Mouse (Mus musculus) T-helper 17 cell (primary cell): ENCODE data around the gene Uaca.
"Not testable (repeated sequence)": the region's sequence is repeated elsewhere in the genome, so short reads cannot be mapped to it uniquely, and the experiment has no call there.

Source experiments
- in situ Hi-C, 2 experiments: fragments of 300-600 bp; cut with MboI, MseI; formaldehyde crosslinking; loops; 1 replicate in 1 of 2; 2 replicates in 1 of 2; pipeline ENCODE4 v1.15.1; 2025; ENCODE audit warnings: high pct_unique_total_duplicates in 2 of 2

The Uaca gene

DNA sequence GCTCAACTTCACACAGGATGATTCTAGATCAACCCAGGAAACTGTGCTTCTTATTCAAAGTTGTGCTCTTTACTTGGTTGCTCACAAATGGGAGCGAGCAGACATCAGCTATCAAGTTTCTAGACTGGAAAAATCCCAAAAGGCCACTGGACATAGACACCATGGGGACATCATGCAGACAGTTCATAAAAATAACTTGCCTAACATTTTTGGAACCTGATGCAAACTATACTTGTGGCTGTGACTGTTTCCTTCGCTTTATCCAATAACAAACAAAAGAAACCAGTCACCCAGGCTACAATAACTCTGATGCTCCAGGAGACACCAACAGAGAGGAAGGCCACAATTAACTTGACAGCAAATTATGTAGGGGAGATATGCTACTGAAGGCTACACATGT lies 4.1 kb upstream of the Uaca start:
- in situ Hi-C loops: no loop called here

DNA sequence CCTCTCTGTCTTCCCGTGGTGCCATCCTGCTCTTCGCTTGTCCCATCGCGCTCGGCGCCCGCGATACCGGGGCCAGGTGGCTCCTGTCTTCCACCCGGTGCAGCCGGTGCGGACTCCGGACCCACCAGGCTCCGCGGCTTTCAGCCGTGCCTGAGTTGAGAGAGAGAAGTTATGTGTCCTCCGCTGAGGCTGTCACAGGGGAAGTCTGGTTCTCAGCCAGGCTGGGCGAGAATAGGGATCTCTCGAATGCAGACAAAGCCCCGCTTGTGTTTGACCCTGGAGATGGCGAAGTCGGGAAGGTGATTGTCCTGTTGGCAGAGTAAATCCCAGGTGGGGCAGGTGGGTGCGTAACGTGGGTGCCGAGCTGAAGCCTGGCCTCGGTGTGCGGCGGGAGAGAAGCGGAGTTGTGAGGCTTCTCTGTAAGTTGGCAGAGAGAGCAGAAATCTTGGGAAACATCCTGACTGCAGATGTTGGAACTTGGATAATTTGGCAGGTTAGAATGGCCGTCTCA lies 554 bp downstream of the Uaca start:
- in situ Hi-C loops: no loop called here

DNA sequence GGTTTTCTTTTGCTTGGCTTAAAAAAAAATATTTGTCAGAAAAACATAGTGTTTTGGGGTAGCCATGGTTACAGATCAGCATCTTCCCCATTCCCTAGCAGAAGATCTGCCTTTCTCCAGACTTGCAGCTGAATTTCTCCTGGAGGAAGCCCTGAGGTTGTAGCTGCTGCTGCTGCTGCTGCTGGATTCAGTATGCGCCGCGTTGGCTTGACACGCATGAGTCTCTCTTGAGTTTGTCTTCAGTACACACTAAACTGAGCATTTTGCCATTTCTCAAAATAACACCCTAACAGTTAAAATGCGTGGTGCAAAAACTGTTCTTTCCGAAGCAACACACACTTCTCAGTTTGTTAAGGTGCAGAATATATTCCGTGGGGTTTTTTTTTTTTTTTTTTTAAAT lies 1.7 kb downstream of the Uaca start:
- in situ Hi-C loops: no loop called here

DNA sequence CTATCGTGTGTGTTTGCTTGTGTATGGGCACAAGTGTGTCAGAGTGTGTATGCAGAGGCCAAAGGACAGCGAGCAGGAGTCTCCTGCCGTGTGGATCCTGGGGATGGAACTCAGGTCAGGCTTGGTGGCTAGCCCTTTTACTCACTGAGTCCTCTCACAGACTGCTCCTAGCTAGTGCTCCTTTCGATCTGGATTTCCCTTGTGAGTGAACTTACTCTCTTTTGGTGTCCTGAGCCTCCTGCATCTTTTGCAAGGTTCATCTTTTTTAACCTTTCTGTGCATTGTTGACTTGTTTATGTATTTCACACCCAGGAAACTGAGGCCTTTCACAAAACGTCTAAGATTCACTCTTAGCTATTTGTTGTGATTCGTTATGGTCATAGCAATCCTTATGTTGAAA lies 2.8 kb downstream of the Uaca start:
- in situ Hi-C loops: no loop called here

DNA sequence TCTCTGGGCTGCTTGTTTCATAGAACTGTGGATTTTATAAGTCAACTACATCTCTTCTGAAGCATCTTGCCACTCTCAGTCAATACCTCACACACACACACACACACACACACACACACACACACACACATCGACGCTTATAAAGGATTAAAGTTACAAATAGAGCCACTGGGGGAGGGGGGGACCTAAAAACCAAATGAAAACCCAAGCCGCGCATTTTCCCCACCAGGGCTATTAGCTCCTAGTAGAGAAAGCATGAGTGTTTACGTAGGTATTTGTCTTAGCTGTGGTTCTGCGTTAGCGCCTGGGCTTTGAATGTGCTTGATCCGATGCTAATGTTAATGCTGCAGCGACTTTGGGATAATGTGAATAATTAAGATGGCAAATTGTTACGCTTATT lies 4.7 kb downstream of the Uaca start:
- in situ Hi-C loops: no loop called here

DNA sequence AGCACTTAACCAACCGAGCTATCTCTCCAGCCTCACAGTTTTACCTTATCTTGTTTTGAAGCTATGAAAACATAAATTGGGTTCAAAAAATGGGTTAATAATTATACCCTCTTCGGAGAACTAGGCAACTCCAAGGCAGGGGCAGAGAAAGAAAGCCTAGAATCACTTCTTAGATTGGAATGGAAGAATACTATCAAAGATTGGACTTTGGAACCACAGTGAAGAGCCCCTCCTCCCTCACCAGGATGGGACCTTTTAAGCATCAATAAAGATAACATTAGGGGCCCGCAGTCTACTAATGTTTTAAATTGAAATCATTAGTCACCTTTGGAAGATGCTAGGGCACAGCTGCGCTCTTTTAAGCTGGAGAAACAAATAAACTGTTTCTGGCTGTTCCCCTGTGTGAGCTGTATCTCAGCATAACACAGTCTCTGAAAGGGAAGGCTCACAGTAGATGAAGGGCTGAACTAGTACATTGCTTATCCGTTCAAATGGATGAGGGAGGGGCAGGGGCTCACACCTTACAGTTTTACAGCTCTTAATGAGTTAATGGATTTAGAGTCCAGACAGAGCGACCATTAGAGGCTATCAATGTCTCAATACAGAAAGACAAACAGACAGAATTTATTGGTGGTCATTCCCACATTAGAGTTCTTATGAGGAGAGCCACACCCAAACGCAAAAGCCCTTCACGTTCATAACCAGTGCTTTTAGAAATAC lies 6.5 kb downstream of the Uaca start:
- in situ Hi-C loops: no loop called here

DNA sequence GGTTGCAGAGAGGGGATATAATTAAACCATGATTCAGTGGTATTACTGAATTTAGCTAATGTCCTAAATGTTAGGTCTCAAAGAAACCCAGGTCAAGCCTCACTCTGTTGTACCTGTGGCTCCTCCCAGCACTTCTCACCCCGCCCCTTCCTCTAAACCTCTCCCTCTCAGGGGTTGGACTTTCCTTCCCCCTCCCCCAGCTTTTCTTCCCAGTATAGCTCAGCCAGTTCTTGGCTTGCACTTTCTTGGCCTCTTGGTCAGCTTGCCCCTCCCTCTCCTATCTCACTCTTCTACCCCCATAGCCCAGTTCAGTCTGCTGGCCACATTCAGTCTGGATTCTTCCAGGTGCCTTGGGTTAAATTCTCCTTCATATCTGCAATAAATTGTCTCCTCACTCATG lies 7.4 kb downstream of the Uaca start:
- in situ Hi-C loops: no loop called here

DNA sequence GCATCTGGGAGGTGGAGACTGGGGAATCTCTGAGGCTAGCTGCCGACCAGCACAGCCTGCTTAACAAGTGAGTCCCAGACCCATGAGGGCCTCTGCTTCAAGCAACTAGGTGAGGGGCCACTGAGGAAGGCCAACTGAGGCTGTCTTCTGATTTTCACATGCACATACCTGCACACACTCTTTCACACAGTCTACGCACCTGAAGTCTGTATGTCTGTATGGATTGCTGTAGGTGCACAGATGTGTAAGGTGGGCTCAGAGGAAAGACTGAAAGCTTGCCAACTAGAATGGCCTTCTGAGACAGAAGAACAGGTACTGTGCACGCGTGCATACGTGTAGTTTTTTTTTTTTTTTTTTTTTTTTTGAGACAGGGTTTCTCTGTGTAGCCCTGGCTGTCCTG lies 8.0 kb downstream of the Uaca start:
- in situ Hi-C loops: no loop called here

DNA sequence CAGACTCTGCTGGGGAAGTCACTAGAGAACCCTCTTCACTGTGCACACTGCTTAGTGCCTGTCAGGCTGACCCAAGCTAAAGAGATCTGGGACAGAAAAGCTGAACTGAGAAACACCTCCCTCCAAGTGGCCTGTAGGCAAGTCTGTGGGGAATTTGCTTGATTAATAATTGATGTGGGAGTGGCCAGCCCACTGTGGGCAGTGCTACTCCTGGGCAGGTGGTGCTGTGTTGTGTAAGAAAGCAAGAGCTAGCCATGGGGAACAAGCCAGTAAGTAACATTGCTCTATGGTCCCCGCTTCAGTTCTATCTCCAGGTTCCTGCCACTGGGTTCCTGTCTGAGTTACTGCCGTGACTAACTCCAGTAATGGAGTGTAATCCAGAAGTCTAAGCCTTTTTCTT lies 11.7 kb downstream of the Uaca start:
- in situ Hi-C loops: no loop called here

DNA sequence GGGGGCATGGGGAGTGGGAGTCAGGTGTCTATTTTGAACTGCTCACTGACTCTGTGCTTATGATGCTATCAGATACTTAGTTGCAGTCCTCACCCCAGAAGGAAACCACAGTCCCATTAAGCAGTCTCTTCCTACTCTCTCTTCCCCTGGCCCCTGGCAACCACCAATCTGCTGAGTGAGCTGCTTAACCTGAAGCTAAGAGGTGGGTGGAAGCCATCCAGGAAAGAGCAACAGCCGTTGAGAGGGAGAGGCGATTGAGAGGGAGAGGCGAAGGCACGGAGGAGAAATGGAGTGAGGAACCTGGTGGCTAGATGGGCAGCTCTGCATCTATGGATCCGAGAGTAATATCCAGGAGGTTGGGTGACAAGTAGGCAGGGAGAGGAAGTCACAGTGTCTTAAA lies 13.7 kb downstream of the Uaca start:
- in situ Hi-C loops: no loop called here

DNA sequence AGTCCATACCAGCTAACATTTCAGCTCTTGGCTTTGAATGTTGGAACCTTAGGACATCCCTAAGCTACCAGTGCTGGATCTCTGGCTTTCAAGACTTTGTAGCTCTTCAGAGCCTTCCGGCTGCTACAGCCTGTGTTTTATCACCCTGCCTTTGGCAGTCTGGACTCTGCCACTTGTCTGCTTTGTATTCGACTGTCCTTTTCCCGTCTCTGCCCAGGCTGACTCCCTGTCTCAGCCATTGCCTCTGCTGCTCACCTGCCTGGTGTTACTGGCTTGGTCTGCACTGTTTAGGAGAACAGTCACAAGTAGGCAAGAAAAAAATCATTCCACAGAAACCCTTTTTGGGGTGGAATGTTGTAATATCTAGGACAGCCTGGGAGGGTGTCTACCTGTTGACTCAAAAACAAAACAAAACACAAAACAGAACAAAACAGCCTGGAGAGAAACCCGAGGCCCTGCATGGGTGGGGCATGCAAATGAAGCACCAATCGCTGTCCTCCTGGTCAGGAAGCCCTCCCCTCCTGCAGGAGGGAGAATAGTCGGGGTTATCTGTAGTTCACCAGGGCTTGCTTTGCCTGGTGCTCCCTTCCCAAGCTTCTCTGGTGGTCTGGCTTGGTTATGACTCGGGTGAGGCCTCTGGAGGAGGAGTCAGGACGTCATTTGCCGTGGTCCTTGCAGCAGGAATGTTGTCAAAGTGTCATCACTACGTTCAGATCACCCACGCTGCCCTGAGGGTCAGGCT lies 19.0 kb downstream of the Uaca start:
- in situ Hi-C loops: no loop called here

DNA sequence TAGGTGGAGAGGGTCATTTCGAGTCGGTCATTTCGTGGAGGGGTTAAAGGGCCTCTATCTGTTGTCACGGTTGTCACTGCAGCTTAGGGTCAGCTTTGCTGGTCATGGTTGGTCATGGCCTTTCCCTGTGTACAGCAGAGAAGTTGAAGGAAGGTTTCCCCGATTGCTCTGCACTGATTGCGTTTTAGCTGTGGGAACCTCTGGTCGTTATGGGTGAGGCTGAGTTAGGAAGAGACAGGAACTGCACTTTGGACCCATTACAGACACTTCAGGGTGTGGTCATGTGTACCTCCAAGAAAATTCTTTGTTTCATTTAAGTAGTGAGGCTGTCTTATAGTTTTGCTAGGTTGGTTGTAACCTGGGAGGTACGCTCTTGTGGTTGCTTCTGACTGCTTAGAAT lies 21.2 kb downstream of the Uaca start:
- in situ Hi-C loops: no loop called here

DNA sequence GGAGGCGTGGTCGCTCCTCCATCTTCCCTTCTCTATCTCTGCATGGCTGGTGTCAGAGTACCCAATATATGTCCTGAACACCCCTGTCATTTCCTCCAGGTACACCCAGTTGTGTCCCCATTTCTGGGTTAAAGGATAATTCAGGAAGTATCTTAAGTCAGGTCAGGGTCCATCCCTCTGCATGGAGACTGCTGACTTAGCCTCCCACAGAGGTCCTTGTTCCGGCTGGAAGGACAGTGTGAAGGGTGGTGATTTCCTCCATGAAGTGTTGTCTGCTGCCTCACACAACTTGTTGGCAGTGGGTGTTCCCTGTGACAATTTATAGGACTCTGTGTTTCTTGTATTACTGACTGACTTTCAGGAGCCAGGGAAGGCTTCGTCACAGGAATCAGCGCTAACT lies 23.2 kb downstream of the Uaca start:
- in situ Hi-C loops: no loop called here

DNA sequence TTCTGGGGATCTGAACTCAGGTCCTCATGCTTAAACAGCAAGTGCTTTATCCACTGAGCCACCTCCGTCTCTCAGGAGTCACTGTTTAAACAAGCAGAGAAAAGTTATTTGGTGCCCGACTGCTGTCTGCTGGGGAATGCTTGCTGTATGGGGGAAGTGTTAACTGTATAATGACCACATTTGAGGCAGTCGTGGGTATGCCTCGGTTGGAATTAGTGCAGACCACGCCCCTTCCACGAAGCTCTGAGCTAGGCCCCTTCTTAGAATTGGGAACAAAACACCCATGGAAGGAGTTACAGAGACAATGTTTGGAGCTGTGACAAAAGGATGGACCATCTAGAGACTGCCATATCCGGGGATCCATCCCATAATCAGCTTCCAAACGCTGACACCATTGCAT lies 24.2 kb downstream of the Uaca start:
- in situ Hi-C loops: not testable (repeated sequence)

DNA sequence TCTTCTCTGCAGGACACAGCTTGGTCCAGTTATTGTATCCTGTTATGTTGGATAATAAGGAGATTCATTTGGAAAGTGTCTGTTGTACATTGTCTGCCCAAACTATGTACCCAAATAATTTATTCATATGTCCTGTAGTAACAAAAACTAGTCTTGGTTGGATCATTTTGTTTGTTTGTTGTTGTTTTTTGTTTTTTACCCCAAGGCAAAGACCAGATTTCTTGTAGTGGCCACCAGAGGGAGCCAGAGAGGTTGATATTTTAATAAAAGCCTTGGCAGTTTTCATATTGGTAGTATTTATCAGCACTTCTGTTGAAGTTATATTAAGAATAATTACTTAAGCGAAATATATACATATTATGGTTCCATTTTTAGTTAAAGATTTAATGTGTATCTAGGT lies 25.0 kb downstream of the Uaca start:
- in situ Hi-C loops: no loop called here

DNA sequence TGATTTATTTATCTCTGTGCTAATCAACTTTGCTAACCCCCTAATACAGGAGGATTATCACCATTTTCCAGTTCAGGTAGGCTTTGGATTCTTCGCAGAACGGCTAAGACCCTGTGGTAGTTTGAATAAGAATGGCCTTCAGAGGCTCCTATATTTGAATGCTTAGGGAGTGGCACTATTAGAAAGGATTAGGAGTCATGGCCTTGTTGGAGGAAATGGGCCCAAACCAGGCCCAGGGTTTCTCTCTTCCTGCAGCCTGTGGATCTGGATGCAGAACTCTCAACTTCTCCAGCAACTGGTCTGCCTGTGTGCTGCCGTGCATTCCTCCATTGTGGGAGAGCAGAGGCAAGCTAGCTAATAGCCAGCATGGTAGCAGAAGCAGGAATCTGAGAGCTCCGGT lies 27.2 kb downstream of the Uaca start:
- in situ Hi-C loops: no loop called here

DNA sequence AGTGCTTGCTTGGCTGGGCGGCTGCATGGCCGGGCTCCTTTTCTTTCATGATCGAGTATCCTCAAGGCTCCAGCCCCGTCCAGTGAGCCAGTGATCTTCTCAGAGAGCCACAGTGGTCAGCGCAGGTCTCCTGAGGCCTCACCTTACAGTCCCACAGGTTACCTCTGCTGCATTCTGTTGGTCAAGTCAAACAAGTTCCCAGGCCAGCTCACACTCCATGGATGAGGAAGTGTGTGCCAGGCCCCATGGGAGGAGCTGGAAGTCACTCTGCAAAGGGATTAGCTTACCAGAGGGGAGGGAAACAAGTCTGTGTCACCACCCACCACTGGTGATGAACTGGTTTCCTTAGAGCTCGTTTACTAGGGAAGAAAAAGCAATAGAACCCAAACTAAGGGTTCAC lies 28.3 kb downstream of the Uaca start:
- in situ Hi-C loops: no loop called here

DNA sequence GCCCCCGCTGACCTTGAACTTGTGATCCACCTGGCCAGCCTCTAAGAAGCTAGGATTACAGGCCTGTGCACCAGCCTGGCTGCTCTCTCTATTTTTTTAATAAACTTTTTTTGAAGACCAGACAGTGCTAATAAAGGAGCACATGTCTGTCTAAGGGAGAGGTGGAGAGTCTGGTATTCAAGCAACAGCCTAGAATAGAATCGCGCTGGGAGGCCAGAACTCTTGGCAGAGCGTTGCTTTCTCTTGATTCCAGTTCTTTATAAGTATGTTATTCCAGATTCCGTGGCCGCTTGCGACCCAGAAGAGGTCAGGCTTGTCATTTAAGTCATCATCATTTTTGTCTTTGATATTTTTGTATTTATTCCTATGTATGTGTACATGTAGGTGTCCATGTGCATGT lies 31.2 kb downstream of the Uaca start:
- in situ Hi-C loops: no loop called here

DNA sequence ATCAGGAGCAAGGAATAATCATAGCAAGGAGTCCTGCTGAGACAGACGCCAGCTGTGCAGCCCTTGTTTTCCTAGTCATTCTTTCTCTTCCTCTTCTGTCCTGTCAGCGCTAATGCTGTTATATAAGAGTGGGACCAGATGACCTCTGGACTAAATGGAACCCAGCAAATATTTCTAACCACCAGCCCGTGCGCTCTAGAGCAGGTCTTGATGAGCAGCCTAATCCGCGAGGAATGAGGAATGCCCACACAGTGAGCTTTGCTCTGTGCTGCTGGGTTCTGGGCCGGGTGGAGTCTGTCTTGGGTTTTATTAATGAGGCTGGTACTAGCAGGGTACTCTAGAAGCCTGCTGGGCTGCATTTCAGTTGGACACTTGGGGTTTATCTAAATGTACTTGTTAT lies 32.4 kb downstream of the Uaca start:
- in situ Hi-C loops: no loop called here

DNA sequence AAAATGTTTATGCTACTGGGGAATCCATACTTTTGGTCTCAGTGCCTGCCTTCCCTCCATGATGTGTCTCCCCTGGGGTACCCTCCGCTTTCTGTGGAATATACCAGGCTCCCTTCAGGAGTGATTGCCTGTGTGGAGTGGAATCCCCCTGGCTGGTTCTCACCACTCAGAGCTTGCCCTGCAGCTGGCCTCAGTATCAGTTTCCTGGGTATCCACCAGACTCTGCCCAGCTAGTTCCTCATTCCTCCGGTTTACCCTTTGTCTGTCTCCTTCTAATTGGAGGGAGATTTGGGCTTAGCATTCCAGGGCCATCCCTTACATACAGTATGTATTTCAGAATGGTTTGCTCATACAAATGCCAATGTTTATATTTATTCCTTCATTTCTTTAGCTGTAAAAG lies 33.9 kb downstream of the Uaca start:
- in situ Hi-C loops: no loop called here

DNA sequence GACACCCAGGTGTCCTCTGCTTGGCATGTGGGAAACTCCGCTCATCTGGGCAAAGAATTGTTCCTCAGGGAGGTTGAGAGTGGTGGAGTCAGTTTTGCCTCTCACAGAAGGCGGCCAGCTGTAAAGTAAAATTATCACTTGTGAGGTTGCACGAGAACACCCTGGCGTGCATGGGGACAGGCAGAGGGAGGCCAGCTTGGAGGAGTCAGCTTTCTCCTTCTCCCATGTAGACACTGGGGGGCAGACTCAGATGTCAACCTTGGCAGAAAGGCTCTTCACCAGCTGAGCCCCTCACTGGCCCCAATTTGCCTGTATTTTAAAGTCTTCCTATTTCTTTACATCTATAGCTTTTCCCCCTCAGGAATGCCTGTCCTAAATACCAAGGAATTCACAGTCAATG lies 35.3 kb downstream of the Uaca start:
- in situ Hi-C loops: no loop called here

DNA sequence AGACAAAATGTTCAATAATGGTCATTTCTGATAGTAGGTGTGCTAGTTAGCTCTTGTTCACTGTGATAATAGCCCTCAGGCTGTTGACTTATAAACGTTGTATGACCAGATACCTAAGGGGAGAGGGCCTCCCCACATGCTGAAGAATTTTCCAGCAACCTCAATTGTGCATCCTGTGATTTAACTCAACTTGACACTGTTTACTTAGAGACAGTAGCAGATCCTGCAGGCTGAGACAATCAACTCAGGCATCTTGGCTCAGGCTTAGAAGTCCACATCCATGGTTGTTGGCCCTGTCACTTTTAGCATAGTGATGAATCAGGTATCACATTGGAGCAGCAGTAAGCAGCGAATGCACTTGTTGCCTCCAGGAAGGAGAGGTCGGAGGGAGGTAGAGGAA lies 35.7 kb downstream of the Uaca start:
- in situ Hi-C loops: no loop called here

DNA sequence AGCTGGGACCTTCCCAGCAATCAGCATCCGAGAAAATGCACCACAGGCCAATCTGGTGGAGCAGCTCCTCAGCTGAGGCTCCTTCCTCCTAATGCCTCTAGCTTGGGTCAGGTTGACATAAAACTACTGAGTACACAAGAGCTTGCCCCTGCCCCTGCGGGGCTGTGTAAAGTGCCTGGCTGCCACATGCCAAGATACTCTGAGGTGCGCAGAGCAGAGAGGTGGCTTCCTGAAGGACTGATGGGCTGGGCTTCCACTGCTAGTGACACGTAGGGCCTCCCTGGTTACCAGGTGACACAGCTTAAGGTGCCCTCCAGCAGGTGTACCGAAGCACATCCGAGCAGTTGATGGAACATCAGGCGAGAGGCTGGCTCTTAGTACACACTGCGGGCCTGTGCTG lies 37.9 kb downstream of the Uaca start:
- in situ Hi-C loops: no loop called here
